Mouse (Mus musculus): ENCODE results near the gene Mrpl44.

GRCm38 (mm10) chr1:79761917-79762271 is 13.9 kb upstream of the Mrpl44 start:
- TF ChIP-seq CTCF (IDR thresholded peaks at IDR 0.05; ENCODE audit: low read depth) (no peak), EP300 (IDR thresholded peaks at IDR 0.05; ENCODE audit: low read depth) (no peak)

Measured in liver, postnatal 0 days (tissue).